Mouse (Mus musculus): ENCODE results near the gene Gpr31b.
"Not testable (repeated sequence)": the region's sequence is repeated elsewhere in the genome, so short reads cannot be mapped to it uniquely, and the experiment has no call there.

Gpr31b gene

DNA sequence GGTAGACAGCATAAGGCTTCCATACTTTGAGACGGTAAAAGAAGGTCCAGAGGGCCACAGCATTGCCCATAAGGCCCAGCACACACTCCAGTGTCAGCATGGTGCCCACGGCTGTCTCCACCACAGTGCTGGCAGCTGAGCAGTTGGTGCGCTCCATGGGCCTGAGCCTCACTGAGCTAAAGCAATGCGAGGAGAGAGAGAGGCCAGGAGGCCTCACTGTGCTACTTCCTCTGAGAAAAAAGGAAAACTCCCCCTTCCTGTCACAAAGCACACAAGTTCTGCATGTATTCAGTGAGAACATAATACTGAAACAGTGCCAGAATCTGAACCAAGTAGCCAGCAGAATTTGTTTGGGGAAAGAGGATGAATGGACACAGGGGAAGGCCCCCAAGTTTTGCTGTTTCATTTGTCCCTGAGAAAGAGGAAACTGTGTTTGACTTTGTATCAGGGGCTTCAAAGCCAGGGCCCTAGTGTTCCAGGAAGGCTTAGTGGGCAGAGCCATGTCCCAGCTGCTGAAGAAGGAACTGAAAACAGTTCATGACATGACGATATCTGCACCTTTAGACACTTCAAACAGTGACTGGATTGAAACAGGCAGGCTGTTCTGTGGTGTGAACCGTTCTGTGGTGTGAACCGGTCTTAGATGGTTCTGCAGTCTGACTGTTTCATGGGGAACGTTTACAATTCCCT, at the start of gene Gpr31b:
Gpr31b (minus strand) TSS at position 173 of the 690 bp plus-strand sequence.
- DNase-seq = not testable (repeated sequence)

DNA sequence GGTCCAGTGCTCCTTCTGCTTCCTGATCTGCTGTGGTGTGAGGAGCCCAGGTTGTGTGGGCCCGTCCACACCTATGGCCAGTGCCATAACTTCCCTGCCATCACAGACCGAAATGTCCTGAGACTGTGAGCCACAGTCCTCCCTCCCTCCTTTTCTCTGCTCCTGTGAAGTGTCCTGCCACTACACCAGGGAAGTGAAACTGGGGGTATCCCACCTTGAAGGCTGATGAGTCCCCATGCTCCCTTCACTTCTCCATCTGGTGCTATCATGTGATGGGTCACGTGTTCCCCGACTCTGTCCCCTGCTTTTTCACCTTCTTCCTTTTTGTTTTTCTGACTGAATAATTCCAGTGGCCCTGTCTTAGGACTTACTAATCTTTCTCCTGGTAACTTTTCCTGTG, 40.9 kb upstream of the Gpr31b start:
- DNase-seq = not testable (repeated sequence)

DNA sequence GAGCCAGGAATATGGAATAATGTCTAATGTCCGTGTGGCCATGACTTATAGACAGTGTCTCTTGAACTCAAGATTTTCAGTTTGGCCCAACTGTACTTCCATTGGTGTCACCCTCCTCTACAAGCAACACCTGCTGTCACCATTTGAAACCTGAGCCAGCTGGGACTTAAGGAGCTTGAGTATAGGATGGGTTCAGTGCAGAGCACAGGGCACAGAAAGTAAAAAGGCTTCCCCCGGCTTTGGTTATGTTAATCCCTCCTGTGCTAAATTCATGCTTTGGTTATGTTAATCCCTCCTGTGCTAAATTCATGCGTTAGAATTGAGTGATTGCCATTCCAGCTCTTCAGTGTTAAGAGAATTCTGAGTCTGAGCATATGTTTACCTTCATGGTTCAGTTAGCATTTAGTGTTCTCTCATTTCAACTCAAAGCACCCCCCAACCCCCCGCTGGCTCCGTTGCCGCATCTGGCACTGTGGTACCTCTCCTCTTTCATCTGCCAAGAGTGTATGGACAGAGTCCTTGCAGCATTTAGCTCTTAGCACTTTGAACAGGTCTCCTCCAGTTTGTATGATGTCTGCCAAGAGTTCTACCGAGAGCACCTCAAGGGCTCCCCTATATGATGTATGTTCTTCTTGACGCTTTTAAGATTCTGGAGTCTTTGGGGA, 40.1 kb upstream of the Gpr31b start:
- DNase-seq = not testable (repeated sequence)

DNA sequence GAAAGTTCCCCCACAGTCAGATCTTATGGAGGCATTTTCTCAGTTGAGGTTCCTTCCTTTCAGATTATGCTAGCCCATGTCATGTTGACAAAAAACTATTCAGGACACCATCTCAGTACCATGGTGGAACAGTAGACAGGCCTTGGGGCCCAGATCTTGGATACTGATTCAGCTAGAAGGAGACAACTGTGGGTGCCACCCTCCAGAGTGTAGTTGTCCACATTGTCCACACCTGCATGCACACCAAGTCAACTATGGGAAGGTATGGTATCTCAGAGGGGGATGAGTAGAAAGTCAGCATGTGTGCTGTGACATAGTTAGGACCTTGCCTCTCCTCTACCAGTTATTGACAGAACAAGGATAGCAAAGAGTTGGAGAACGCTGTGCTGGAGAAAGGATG, 39.4 kb upstream of the Gpr31b start:
- DNase-seq = not testable (repeated sequence)

DNA sequence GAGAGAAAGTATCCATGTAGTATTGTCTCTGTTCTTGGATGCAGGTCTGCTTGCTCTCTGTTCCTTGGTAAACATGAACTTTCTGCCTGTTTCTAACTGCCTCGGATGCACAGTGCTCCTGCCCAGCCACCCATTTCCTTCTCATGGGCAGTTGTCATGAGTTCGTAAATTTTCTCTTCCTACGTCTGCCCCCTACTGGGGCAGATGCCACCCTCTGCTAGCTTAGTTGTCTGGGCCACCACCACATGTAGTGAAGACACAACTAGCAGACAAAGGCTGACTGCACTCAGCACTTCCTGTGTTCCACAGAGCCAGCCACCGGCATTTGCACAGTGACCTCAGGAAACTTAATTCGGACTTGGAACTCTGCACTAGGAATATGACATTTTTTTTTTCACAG, 17.1 kb upstream of the Gpr31b start:
- not testable (repeated sequence) for DNase-seq

DNA sequence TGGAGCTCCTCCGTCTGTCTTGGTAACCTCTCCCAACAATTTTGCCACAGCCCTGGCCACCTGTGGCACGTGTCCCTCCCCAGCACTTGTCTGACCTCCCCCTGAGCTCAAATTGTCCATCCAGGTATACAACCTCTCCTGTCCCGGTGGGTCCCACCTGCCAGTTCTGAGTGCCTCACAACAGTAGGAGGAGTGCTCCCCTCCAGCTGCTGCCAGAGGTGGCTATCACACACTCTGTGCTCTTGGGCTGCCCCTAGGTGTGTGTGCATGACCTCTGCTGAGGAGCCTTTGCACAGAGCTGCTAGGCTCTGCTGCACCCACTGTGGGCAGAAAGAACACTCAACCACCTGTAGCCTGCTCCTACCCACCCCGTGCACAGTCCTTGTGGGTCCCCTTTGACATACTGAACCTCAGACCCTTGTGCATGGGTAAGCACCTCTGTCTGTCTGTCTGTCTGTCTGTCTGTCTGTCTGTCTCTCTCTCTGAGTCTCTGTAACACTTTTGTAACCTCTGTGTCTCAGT, 15.8 kb upstream of the Gpr31b start:
- not testable (repeated sequence) for DNase-seq

DNA sequence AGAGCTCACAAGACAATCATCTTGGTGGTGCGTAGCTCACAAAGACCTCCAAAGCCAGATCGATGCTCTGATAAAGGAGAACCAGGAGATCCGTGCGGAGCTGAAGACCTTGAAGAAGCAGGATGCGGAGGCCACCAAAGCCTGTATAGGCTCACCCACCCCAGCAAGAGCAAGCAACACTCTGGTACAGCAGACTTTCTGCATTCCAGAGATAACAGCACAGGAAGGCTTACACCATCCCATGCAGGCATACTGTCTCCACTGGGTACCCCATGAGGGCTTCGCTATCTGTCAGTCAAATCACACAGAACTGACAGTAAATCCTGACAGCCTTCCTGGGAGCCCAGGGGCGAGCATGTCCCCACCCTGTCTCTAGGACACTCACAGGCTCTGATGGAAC, 10.8 kb upstream of the Gpr31b start:
- not testable (repeated sequence) for DNase-seq

DNA sequence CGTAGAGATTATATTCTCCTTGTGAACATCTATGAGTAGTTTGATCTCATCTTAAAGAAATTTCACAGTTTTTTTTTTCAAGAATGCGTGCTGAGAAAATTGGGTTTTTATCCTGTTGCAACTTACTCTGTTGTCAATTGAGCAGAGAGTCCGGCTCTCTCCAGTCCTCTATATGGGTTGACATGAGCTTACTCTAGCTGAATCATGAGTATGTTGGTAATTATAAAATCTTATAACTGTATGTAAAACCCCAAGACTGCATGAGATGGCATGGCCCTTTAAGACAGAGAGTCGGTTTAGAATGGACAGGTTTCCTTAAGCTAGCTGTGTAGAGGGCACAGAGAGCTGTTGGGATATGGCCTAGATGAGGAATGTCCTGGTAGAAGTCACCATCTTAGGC, 8.7 kb upstream of the Gpr31b start, which contains the start of gene Tcp10b:
Tcp10b (plus strand) TSS at position 301 of the 400 bp plus-strand sequence.
- DNase-seq = not testable (repeated sequence)

DNA sequence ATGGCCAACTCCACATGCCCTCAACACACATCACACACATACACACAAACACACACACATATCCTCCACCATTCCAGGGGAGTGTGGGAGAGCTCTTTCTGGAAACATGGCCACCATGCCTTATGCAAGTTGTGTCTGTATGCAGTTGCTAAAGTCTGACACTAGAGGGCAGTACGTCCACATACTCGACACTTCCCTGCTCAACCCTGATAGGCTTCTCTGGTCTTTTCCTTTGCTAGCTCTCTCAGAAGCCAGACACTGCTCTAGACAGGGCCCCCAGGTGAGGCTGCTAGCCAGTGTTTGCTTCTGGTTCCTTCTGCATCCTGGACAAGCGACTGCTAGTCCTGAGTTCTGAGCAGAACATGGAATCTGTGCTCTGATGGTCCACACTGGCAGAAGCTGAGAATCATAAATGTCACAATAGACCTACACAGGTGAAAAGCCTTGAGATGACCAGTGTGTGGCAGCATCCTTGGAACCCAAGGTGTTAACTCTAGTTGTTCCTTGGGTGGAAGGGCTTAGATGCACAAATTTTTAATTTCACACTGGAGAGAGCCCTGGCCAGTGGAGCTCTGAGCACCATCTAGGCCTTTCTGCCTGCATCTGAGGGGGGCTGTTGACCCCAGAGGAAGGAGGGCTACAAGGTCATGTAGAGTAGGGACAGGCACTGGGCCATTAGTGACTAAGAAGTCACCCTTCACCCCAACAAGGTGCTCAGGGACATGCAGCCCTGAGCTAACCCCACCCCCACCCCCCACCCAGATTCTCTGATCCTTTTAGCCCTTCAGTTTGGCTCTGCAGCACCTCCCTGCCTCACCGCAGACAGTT, 8.0 kb downstream of the Gpr31b start:
- DNase-seq = peak; percentile 48

DNA sequence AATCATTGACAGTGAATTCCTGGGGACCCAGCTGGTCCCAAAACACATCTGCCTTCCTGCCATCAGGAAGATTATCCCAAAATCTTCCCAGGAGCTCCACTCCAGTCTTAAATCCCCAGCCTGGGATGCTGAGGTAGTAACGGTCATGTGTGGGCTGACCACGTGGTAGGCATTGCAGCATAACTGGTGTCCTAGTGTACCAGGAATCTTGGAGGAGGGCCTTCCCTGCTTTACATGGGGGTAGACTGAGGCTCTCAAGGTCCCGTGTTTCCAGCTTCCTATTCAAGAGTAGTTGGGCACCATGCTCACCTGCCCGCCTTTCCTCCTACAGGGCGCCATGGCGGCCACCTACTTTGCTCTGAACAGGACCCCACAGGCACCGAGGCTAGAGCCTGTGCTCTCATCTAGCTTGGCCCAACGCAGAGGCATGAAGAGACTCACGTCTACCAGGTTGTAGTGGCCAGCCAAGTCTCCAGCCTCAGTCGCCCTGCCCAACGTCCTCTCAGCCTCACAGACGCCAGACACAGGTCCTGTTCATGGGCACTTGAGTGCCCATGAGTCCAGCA, 15.4 kb downstream of the Gpr31b start:
- DNase-seq = not testable (repeated sequence)

DNA sequence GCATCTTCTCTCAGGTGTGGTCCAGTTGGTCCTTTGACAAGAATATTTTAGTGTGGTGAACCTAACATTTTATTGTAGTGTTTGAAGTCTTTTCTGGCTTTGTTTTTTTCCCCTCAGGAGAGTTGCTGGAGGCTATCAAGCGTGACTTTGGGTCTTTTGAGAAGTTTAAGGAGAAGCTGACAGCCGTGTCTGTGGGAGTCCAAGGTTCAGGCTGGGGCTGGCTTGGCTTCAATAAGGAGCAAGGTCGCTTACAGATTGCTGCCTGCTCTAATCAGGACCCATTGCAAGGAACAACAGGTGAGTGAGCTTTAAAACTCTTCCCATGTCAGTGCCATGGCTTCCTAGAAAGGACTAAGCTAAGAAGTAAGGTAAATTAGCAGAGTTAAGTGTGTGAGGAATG, 38.8 kb downstream of the Gpr31b start:
- no peak for DNase-seq

DNA sequence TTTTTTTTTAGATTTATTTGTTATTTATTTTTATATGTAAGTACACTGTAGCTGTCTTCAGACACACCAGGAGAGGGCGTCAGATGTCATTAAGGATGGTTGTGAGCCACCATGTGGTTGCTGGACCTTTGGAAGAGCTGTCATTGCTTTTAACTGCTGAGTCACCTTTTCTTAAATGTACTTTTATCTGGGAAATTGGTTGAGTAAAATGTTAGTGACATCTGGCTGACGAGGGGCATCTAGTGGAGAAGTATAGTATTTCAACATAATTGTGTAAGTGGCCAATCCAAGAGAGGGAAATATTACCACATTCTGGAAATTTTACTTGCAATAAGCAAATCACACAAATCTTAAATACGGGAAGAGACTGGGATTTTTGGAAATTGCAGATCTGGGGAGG, 42.2 kb downstream of the Gpr31b start:
- DNase-seq = peak; percentile 28

DNA sequence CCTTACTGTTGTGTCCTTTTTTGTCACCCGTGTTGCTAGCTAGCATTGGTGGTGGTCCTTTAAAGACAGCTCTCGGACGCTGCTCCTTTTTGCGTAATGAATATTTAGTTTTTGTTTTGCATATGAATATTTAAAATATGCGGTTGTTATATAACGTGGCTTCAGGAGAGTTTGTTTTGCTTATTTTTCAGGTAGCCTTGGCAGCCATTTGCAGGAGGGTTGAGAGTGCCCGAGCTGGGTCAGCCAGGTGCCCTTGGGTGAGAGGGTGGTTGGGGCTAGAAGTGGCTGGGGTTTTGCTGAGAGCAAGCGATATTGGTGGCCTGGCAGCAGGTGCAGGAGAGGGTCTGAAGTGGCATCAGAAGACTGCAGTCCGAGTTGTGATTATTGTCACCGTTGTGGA, 43.6 kb downstream of the Gpr31b start:
- DNase-seq = peak; percentile 33

DNA sequence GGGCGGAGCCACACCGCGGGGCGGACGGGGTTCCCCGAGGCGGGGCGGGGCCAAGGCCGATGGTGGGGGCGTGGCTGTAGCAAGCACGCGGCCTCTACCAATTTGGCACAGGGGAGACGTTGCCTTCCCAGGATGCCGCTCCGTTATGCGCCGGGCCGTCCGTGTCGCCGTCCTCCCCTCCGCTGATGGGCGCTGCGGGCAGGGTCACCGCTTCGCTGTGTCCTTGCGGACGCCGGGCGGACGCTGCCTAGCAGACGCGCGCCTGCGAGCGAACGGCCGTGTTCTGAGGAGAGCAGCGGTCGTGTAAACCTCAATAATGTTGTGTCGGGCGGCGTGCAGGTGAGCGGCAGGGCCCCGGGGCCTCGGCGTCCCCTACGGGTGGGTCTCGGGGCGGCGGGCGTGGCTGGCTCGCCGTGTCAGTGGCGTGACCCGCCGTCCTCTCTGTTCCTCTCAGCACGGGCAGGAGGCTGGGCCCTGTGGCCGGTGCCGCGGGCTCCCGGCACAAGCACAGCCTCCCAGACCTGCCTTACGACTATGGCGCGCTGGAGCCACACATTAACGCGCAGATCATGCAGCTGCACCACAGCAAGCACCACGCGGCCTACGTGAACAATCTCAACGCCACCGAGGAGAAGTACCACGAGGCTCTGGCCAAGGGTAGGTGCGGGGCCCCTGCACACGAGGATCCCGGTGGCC, 44.2 kb downstream of the Gpr31b start:
- DNase-seq = peak; percentile 98

DNA sequence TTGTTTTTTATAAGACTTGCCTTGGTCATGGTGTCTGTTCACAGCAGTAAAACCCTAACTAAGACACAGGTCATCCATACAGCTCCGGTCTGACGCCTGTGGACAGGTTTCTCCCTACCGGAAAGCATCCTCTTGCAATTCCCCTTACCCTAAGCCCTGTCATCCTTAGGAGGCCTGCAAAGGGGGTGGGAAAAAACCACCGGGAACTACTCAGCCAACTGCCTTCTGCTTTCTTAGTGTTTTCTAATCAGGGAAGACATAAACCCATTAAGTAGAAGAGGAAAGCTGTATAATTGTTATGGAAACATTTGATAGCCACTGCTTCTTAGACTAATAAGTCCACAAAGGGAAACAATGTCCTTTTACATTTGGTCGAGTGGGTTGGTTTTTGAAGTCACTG, 45.1 kb downstream of the Gpr31b start:
- no peak for DNase-seq

DNA sequence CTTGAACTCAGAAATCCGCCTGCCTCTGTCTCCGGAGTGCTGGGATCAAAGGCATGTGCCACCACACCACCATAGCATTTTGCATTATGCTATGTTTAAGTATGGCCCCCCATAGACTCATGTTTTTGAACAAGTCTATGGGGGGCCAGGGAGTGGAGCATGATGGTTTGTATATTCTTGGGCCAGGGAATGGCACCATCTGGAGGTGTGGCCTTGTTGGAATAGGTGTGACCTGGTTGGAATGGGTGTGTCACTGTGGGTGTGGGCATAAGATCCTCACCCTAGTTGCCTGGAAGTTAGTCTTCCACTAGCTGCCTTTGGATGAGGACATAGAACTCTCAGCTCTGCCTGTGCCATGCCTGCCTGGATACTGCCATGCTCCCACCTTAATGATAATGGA, 45.5 kb downstream of the Gpr31b start, which contains the start of gene Sod2:
Sod2 (plus strand) TSS at position 301 of the 400 bp plus-strand sequence.
- not testable (repeated sequence) for DNase-seq

DNA sequence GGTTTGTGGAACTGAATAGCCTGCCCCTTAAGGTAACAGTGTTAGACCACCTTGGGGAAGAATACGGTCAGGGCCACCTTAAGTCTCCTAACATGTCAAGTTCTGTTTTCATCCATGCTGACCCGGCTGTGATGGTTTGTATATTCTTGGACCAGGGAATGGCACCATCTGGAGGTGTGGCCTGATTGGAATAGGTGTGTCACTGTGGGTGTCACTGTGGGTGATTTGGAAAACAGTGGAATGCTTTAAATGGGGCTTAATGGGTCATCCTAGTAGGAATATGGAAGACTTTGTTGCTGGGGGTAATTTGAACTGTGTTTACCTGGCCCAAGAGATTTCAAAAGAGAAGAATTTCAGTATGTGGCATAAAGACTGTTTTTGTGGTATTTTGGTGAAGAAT, 47.7 kb downstream of the Gpr31b start:
- not testable (repeated sequence) for DNase-seq

DNA sequence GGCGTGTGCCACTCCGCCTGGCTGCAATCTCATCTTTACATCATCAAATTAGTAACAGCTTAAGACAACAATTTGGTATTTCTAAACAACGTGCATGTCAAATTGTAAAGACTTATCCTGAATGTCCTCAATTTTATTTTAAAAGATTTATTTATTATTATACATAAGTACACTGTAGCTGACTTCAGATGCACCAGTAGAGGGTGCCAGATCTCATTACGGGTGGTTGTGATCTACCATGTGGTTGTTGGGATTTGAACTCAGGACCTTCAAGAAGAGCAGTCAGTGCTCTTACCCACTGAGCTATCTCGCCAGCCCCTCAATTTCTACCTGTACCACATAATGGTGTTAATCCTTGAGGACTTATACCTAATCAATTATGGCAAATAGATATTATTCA, 49.9 kb downstream of the Gpr31b start:
- not testable (repeated sequence) for DNase-seq
